Mouse (Mus musculus): ENCODE data around the gene Mpzl3. TPM values are rescaled to one million over a fixed set of nuclear protein-coding genes. Genes with fewer than 3 reads are reported as not detected.

The Mpzl3 gene
- total RNA-seq, 4 experiments from 2014 or later, result 6.5 to 17.4 (median 10.1) TPM

DNA sequence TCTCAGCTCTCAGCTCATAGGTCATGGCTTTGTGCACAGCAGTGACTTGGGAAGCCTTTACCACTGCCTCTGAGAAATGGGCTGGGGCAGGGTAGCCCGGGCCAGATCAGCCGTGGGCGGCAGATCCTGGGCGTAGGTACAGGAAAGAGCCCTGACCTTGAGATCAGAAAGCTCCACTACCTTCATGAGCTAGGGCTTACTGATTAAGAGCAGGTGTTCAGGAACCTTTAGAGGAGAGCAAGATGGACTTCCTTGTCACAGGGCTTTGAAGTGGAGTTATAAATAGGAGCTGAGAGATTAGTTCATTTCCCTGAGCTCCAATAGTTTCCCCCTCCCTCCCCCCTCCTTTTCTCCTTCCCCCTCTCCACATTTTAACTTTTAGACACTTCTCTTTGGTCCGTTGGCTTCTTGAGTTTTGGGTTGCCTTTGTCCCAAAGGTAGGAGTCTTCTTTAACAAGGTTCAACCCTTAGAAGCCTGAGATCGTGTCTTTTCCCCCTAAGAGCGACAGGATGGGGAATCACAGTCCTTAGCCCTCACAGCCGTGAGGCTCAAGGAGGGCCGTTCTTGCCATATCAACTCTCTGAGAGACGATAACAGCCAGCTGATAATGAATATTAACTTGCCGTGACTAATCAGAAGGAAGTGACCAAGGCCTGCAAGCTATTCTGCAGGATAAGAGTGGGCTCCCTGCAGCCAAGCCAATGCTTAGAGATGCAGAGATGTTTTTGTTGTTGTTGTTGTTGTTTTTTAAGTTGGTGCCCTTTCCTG, 48.4 kb downstream of the Mpzl3 start:
- no peak for DNase-seq

DNA sequence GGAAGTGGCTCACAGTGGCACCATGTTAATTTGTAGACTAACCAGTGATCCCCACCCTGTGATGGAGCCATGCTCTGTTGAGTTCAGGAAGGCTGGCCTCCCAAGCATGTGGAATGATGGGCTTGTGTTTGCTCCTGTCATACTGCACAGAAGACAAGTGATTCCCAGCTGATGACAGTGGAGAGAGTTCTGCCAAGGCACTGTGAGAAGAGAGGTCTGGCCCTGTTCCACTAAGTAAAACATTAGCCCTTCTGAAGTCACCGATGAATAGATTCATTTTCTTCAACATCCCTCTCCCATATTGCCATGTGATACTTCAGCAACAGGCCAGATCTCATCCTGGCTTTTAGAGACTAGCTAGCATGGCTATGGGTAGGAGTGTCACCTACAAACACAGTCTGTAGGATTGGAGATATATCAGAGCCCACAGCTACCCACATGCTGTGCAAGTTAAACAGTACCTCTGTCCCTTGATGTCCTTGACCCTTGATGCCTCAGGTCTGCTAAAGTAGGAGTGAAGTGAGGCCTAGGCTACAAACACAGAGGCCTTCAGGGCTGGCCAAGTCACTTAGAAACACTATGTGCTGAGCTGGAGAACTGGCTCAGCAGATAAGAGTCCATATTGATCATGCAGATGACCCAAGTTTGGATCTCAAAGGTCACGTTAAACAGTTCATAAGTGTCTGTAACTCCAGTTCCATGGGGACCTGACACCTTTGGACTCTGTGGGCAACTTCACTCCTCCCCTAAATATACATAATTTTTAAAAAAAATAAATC, 50.8 kb downstream of the Mpzl3 start:
- DNase-seq, result no peak

DNA sequence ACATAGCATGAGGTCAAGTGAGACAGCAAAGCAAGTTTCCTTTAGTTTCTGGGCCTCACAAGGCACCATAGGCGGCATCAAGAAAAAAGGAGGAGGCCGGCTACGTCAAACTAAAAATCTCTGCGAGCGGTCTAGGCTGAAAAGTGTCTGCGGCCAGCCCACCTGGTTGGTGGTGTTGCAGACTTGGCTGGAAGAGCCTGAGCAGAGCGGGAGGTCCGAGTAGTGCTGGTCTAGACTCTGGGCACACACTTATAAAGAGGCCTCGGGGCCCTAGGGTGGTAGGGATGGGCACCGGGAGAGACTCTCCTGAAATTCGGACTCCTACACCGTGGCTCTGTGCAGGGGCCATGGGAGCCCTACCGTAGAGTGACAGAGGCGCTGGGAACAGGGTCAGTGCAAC, 60.7 kb downstream of the Mpzl3 start:
- DNase-seq, result no peak

DNA sequence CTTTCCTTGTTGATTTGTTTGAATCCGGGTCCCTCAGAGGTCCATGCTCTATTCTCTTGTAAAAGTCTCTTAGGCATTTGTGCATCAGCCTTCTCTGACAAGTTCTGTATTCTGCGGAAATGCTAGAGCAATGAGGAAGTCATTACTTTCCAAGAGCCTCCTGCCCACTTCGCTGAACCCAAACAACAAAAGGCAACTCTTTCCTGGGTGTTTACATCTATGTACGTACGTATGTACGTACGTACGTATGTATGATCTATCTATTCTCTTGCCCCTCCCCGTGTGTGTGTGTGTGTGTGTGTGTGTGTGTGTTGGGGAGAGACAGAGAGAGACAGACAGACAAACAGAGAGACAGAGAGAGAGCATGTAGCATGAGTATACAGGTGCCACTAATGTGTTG, 61.8 kb downstream of the Mpzl3 start:
- DNase-seq, result no peak

DNA sequence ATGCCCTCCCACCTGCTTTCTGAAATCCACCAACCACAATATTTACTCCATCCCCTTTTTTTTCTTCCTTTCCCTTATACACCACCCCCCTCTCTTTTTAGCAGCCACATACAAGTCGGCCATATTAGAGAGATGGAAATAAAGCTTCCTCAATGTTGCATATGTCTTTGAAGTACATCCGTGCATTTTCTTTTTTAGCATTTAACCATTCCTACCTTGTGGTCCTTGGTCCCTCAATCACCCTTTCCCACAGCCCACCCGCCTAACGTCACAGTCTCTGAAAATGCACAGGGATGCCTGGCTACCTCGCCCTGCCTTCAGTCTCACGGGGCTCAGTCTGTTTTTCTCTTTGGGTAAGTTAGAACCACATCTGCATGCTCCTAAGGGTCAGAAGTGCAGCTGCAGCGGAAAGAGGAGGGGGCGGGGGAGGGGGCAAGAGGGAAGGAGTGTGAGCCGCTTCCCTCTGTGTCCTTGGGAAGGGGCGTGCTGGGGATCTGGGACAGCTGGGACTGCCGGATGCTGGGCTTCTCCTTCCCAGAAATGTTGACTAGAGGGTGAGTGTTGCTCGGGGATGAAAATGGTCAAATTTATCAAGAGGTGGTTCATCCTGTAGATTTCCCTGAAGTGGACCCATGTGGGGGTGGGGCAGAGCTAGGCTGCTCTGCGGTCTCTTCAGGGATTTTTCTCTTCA, 62.9 kb downstream of the Mpzl3 start, which contains the start of gene Scn2b:
Gene Scn2b (plus strand): TSS at position 42 of the 691 bp plus-strand sequence.
- DNase-seq, result no peak

DNA sequence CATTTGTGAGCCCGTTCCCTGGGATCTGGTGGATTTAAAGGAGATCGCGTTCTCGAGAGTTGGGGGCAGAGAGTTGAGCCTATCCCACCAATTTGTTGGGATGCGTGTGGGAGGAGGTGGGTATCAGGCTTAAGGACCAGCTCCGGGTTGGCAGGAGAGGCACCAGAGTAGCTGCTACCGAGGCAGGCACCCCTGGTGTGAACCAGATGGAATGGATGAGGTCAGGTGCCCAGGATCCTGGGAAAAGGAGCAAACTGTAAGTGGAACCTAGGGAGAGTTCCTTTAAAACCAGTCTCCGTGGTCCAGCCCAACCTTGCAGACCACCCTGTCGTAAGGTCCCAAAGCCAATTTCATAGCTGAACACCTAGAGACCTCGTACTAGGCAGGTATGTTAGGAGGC, 63.6 kb downstream of the Mpzl3 start:
- DNase-seq, result no peak

DNA sequence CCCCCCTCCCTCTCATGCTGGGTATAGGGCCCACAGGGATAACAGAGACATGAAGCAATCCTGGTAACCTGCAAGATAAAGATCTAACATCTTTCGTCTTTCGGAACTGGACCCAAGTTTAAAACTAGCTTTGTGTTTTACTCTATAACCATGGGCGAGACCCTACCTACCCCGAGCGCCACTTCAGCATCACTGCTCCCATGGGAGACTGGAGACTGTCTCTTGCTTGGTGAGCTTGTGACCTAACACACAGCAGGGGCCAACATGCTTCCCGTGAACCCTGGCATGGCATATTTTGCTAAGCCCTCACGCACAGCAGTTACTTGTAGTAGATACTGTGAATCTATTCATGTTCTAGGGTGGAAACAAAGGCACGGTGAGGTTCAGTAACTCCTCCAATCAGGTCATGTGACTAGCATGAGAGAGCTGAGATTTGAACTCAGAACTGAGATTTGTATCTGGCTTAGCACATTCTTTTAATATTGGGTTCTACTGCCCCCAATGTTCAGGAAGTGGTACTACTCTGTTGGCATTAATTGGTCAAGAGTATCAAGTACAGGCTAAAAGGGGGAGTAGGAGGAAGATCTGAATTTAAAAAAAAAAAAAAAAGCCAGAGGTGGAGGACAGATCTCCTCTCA, 64.4 kb downstream of the Mpzl3 start:
- DNase-seq, result no peak

DNA sequence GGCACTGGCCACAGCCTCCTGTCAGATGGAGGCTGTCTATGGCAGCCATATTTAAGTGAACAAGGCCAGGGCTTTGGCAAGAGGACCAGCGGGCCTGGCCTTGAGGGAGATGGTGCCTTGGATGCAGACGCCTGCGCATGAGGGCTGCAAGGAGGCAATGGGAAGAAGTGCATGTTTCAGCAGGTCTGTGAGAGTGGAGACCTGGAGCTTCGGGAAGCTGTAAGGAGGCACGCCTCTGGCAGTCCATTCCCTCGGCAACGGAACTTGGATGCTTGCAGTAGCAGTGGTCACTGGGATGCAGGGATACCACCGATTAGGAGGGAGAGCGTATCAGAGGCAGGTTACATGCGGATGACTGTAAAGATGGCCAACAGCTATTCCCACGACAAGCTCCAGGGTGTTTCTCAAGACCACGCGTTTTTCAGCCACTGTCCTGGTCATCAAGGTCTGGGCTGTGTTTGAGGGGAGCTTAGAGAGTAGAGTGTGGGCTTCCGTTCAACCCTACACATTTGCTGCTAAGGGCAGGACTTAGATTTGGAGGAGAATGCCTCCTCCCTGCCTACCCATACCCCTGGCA, 65.1 kb downstream of the Mpzl3 start:
- DNase-seq, result no peak

DNA sequence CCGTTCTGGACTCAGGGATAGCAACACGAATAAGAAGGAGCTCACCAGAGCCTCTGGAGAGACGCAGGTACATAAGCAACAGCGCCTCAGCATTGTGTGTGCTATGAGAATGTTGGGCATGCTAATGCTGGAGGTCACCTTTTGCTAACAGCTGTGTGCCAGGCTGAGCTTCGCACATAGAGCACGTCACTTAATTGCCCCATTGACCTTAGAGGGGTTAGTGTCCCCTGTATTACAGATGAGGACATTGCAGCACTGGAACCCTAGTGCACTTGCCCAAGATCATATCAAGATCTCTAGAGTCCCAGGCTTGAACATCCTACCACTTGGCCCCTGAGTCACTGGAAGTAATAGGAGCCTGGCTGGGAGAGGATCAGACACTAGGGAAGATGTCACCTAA, 65.6 kb downstream of the Mpzl3 start:
- DNase-seq, result no peak

DNA sequence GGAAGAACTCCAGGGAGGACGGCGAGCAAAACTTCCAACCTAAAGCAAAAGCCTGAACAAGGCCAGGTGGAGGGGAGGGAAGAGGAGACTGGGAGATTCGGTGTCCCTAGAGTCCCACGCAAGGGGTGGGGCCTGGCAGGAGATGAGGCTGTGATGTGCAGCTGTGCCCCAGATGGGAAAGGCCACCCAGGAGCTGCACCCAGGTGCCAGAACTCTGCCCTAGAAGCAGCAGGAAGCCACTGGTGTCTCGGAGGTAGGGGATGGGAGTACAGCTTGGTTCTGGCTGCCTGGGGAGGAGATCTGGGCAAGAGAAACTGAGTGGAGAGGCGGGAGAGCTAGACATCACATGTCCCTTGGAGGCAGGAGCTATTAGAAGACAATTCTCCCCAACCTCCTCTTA, 66.0 kb downstream of the Mpzl3 start:
- no peak for DNase-seq

DNA sequence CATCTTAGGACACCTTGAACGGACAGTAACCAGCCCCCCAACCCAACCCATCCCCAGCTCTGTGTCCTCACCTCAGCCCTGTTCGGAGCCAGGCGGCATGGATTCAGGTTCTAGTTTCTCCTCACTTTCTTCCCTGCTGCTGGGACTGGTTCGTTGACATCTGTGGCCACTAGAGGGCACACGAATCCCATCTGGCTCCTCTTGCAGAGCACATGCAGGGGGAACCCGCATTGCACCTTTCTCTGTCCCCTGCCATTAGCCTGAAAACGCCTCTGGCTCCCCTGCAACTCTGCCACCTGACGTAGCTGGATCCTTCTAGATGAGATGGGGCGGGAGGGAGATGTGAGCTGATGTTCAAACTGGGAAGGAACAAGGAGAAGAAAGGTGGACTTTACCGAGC, 66.8 kb downstream of the Mpzl3 start:
- DNase-seq, result no peak

DNA sequence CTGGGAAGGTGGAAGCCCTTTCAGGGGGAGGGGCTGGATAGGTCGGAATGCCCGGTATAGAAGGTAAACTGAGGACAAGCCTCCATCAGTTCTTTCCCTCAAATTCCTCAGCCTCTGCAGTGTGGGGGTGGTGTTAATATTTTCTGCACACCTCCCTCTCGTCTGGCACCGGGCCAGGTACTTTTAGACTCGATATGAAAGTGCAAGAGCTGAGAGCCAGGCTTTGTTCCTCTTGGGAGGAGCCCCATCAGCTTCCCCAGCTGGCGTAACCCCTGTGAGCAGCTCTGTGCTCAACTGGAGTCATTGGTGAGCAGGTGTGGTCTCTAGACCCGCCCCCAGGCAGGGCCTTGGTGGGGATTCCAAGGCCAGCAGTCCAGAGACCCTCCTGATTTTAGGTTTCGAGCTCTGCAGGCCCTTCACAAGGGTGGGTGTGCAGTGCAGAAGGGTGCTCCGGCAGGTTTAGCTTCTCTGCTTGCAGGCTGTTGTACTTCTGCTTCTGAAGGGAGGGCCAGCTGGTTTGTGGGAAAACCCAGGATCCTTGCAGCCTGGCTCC, 67.3 kb downstream of the Mpzl3 start:
- DNase-seq, result no peak

DNA sequence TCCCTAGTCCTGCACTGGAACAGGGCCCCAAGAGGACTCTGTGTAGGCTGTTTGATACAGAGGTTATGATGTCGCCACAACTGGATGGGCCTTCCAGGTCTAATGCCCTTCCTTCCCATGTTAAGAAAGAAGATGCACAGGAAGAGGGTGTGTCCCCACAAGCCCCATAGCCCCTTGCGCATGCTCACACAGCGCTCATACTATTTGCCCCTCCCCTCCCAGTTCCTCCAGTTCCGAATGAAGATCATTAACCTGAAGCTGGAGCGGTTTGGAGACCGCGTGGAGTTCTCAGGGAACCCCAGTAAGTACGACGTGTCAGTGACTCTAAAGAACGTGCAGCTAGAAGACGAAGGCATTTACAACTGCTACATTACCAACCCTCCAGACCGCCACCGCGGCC, 70.2 kb downstream of the Mpzl3 start:
- DNase-seq, result no peak

DNA sequence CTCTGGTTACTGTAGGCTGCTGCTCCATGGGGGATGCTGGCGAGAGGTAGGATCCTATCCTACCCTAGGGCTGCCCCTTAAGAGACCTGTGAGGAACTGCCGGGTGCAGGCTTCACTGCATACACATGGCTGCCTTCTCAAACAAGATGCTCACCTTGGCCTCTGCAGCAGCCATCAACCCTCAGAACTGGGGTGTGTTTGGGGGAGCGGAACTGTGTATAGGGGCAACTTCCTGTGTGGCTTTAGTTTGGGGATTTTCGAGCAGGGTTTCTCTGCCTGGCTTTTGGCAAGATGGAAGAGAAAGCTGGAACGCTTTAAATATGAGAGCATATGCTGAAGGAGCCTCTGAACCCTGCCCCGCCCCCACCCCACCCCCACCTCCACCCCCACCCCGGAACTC, 72.0 kb downstream of the Mpzl3 start:
- DNase-seq, result no peak

Other genes with a start within 250 kb of the Mpzl3 start
- 10 to 100 TPM; 32.5 to 58.2 (median 41.4) TPM for gene Kmt2a, start 173.9 kb upstream of the Mpzl3 start, total RNA-seq (2022)
- gene Atp5l, start 134.4 kb upstream of the Mpzl3 start, total RNA-seq (2022), result 100 to 1,000 TPM; 346 to 533 (median 405) TPM
- 100 to 1,000 TPM in 2 of 4 experiments, 10 to 100 TPM in 2; 85.1 to 103 (median 98.7) TPM for gene Ube4a, start 89.6 kb upstream of the Mpzl3 start, total RNA-seq (2022)
- gene Cd3g, start 74.8 kb upstream of the Mpzl3 start, total RNA-seq (2022), result 1 to 10 TPM in 1 of 4 experiments, under 1 TPM in 2, not detected in 1; 0.52 to 1.3 (median 0.59) TPM
- under 1 TPM in 1 of 4 experiments, not detected in 3; 0.38 TPM for gene Cd3d, start 73.4 kb upstream of the Mpzl3 start, total RNA-seq (2022)
- gene Cd3e, start 45.6 kb upstream of the Mpzl3 start, total RNA-seq (2022), result 1 to 10 TPM in 3 of 4 experiments, under 1 TPM in 1; 0.56 to 2.7 (median 1.7) TPM
- 1 to 10 TPM; 4.5 to 7.1 (median 6.2) TPM for gene Mpzl2, start 15.4 kb upstream of the Mpzl3 start, total RNA-seq (2022)
- 1 to 10 TPM; 2.2 to 3.9 (median 2.9) TPM for gene Jaml, start 24.0 kb downstream of the Mpzl3 start, total RNA-seq (2022)
- 10 to 100 TPM in 3 of 4 experiments, 1 to 10 TPM in 1; 9.1 to 14.4 (median 13.9) TPM for gene Scn2b, start 62.6 kb downstream of the Mpzl3 start, total RNA-seq (2022)
- gene Scn4b, start 83.2 kb downstream of the Mpzl3 start, total RNA-seq (2022), result 1 to 10 TPM; 1.2 to 1.7 (median 1.5) TPM
- under 1 TPM in 3 of 4 experiments, not detected in 1; 0.65 to 0.68 (median 0.67) TPM for gene BC049352, start 126.8 kb downstream of the Mpzl3 start, total RNA-seq (2022)
- gene Tmprss4, start 148.9 kb downstream of the Mpzl3 start, total RNA-seq (2022), result not detected
- gene Il10ra, start 214.0 kb downstream of the Mpzl3 start, total RNA-seq (2022), result 1 to 10 TPM; 4.3 to 5.5 (median 5.3) TPM